Mouse (Mus musculus) heart, embryonic 15.5 days (tissue): ENCODE data around the gene Krtap11-1. TPM values are rescaled to one million over a fixed set of nuclear protein-coding genes. Genes with fewer than 3 reads are reported as not detected.

Experiments used
- ATAC-seq: fragments of 200-750 bp; cut with Nextera tagmentation; replicated peaks from 2 replicates; pipeline ENCODE4 v1.8.0; 2017; ENCODE audit warnings: low read depth, moderate TSS enrichment; ENCODE audit not compliant: insufficient number of reproducible peaks, insufficient read depth, low FRiP score
- H3K27ac ChIP-seq: fragments of 300-500 bp; sonication (generic); 2 replicates; pipeline ENCODE4 v1.5.1; 2015; ENCODE audit warnings: mild to moderate bottlenecking, inconsistent platforms
- H3K27me3 ChIP-seq: fragments of 300-500 bp; sonication (generic); 2 replicates; pipeline ENCODE4 v1.6.1; 2015; ENCODE audit warnings: inconsistent platforms
- H3K36me3 ChIP-seq: fragments of 300-500 bp; sonication (generic); 2 replicates; pipeline ENCODE4 v1.6.1; 2015; ENCODE audit warnings: mild to moderate bottlenecking, inconsistent platforms
- H3K4me1 ChIP-seq: fragments of 300-500 bp; sonication (generic); replicated peaks from 2 replicates; pipeline ENCODE4 v1.6.1; 2015; ENCODE audit warnings: inconsistent platforms
- H3K4me2 ChIP-seq: fragments of 300-500 bp; sonication (generic); 2 replicates; pipeline ENCODE4 v1.6.1; 2015; ENCODE audit warnings: inconsistent platforms, mild to moderate bottlenecking, moderate library complexity
- H3K4me3 ChIP-seq: fragments of 300-500 bp; sonication (generic); 2 replicates; pipeline ENCODE4 v1.5.1; 2015; ENCODE audit warnings: mild to moderate bottlenecking, inconsistent platforms
- H3K9ac ChIP-seq: fragments of 300-500 bp; sonication (generic); 2 replicates; pipeline ENCODE4 v1.6.1; 2015; ENCODE audit warnings: mild to moderate bottlenecking, inconsistent platforms
- H3K9me3 ChIP-seq: fragments of 300-500 bp; sonication (generic); replicated peaks from 2 replicates; pipeline ENCODE4 v1.6.1; 2016; ENCODE audit warnings: inconsistent platforms
- WGBS: fragments of 180-500 bp; shearing (Covaris S2); methylation state at CpG from one replicate; pipeline ENCODE4 v1.1.7; 2015; ENCODE audit warnings: mixed read lengths; 5-methylcytosine and 5-hydroxymethylcytosine counted together
- polyA plus RNA-seq: library from polyadenylated mRNA; unstranded; fragments of >200 nt; fragmentation: Nextera tagmentation; extraction: Ambion mirVana; gene quantifications from 2 replicates; pipeline ENCODE4 v1.2.1, GENCODE M21; 2015

Krtap11-1 gene
- polyA plus RNA-seq, 1 experiment from 2014 or later = not detected

DNA sequence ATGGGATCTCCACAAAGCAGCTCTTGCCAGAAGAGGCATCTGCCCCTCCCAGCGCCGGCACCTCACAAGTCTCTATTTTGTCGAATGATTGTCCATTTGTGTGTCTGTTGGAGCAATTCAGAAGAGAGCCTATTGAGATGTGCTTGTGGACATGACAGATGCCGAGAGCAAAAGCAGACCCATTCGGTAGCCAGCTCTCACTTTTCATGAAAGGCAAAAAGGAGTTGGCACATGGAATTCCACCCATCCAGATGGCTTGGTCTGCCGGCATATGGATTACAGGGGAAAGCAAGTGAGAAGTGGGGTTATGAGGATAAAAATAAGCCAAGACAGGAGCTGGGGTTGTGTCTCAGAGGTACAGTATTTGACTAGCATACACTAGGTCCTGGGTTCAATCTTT lies 1.8 kb downstream of the Krtap11-1 start:
- no peaks in the 10 kb centered on the region for H3K36me3 ChIP-seq
- no peak overlapping the region for H3K27ac ChIP-seq
- H3K9ac ChIP-seq = no peak overlapping the region
- H3K27me3 ChIP-seq = no peaks in the 10 kb centered on the region
- ATAC-seq = no peak
- no peak overlapping the region for H3K4me3 ChIP-seq
- H3K4me2 ChIP-seq = no peak overlapping the region
- 70% methylated on average over 6 of the region's 6 CpGs for WGBS
- no peaks in the 10 kb centered on the region for H3K9me3 ChIP-seq
- H3K4me1 ChIP-seq = peaks cover 4% of the 10 kb centered on the region; the same call in 1 of the 2 replicates

DNA sequence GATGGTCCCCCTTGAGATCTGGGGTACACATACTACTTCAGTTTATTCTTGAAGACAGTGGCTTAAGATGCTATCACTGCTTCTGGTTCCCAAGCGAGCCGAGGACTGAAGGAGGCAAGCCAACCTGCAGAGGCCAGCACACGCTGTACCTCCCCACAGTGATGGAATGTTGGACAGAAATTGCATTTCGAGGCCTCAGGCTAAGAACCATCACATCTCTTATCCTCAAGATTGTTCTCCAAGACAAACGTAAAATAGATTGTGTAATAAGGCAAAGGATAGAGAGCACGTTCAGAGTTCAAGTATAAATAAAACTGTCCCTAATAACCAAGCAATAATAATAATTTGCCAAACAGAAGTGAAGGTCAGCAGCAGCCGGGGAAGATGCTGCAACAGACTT lies 2.8 kb downstream of the Krtap11-1 start:
- no peak overlapping the region for H3K27ac ChIP-seq
- no peaks in the 10 kb centered on the region for H3K9me3 ChIP-seq
- peaks cover 4% of the 10 kb centered on the region; the same call in 1 of the 2 replicates for H3K4me1 ChIP-seq
- no peak overlapping the region for H3K4me2 ChIP-seq
- no peaks in the 10 kb centered on the region for H3K36me3 ChIP-seq
- WGBS = 54% methylated on average over 7 of the region's 7 CpGs
- ATAC-seq = no peak
- no peak overlapping the region for H3K9ac ChIP-seq
- no peaks in the 10 kb centered on the region for H3K27me3 ChIP-seq
- H3K4me3 ChIP-seq = no peak overlapping the region

DNA sequence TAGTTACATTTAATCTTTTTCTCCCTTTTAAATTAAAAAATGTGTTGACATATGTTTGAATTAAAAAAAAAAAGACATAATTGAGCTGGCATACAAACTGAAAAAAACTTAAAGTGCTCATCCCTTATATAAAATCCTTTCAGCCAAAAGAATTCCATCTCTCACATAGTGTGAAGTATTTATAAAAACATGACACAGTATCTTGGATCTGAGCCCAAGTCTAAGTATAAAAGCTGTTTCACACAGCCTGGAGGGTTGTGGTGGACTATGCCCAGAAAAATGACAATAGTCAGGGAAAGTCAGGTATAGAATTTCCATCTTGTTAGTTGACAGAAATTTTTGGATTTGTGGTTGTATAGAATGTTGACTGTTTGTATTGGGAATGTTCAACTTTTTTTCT lies 20.7 kb downstream of the Krtap11-1 start:
- H3K4me3 ChIP-seq = no peak overlapping the region
- H3K27me3 ChIP-seq = no peaks in the 10 kb centered on the region
- no peaks in the 10 kb centered on the region for H3K36me3 ChIP-seq
- no peak for ATAC-seq
- no peak overlapping the region for H3K27ac ChIP-seq
- no peak overlapping the region for H3K9ac ChIP-seq
- no peaks in the 10 kb centered on the region for H3K4me1 ChIP-seq
- H3K4me2 ChIP-seq = no peak overlapping the region
- no peaks in the 10 kb centered on the region for H3K9me3 ChIP-seq

DNA sequence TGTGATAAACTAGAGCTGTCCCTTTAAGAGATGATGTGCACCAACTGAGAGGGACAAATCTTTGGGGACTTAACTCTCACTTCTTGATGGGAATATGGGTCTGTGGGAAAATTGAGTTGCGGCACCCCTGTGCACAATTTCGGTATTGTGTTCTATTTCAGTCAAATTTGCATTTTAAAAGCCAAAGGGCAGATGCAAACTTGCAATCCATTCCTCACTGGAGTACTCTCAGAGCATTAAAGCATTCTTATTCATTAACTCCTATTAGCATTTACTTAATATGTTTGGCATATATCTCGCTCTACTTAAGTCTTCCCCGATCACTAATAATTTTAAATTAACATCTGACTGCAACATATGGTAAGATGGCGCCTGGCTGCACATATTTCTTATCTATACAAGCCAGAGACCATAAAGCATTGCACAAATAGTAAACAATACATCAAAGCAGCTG lies 32.9 kb downstream of the Krtap11-1 start:
- no peak overlapping the region for H3K27ac ChIP-seq
- H3K4me1 ChIP-seq = no peaks in the 10 kb centered on the region
- no peaks in the 10 kb centered on the region for H3K36me3 ChIP-seq
- no peak overlapping the region for H3K4me3 ChIP-seq
- no peak for ATAC-seq
- H3K27me3 ChIP-seq = no peaks in the 10 kb centered on the region
- no peaks in the 10 kb centered on the region for H3K9me3 ChIP-seq
- no peak overlapping the region for H3K4me2 ChIP-seq
- no peak overlapping the region for H3K9ac ChIP-seq
- WGBS = 77% methylated on average over 5 of the region's 5 CpGs

DNA sequence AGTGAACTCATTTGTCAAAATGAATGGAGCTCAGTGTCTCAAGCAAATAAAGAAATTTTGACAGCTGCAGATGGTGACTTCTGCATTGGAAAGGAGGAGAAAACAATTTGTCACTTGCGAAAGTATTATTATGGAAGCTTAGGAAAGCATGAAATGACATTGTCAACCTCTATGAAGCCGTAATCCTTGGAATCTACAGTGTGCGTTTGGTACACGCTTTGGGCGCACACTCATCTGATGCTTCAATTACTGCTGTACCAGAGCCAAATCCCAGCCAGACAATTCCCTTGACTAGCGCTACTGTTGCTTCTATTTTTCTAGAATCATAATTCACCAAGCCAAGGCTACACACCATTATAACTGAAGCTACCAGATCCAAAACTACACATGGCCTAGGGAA lies 33.6 kb downstream of the Krtap11-1 start:
- Histone ChIP-seq H3K9me3 (no peaks in the 10 kb centered on the region), H3K9ac (no peak overlapping the region), H3K4me3 (no peak overlapping the region), H3K4me2 (no peak overlapping the region), H3K36me3 (no peaks in the 10 kb centered on the region), H3K4me1 (no peaks in the 10 kb centered on the region), H3K27ac (no peak overlapping the region), H3K27me3 (no peaks in the 10 kb centered on the region)
- ATAC-seq = no peak
- 89% methylated on average over 6 of the region's 6 CpGs for WGBS

DNA sequence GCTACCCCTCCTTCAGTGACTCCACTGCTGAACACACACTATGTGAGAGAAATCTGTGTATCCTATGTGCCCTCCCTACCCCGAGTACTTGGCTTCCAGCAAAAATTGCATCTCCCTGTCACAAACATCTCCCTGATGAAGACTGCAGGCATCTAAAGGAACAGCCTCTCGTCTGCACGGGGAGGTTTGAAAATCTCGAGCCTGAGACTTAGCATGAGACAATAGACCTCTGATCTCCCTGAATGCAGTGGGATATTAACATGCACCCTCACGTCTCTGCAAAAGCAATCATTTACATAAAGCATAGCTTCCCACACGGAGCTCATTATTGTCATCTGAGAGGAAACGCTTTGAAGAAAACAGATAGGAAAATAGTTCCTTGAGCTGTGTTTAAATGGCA lies 40.4 kb downstream of the Krtap11-1 start:
- Histone ChIP-seq H3K4me2 (no peak overlapping the region), H3K9me3 (no peaks in the 10 kb centered on the region), H3K27ac (no peak overlapping the region), H3K27me3 (no peaks in the 10 kb centered on the region), H3K36me3 (no peaks in the 10 kb centered on the region), H3K4me3 (no peak overlapping the region), H3K9ac (no peak overlapping the region), H3K4me1 (no peaks in the 10 kb centered on the region)
- ATAC-seq = no peak
- WGBS = 53% methylated on average over 7 of the region's 7 CpGs

DNA sequence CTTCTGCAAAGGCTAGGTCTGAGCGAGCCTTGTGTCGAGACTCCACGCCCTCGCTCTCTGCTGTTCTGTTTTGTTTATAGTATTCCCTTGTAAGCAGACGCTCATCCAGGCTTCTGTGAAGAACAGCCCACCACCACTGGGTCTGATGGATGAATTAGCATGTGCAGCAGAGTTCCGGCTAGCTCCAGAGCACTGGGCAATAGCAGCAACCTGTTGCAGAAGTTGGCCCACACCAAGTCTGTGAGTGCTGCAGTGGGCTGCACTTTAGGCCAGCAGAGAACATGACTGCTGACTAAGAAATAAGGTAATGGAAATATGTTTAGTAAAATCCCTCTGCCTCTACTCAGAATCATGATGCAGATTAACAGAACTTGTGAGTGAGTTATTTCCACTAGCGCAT lies 41.1 kb downstream of the Krtap11-1 start:
- WGBS = 71% methylated on average over 7 of the region's 7 CpGs
- Histone ChIP-seq H3K27me3 (no peaks in the 10 kb centered on the region), H3K27ac (no peak overlapping the region), H3K9me3 (no peaks in the 10 kb centered on the region), H3K4me1 (no peaks in the 10 kb centered on the region), H3K4me2 (no peak overlapping the region), H3K36me3 (no peaks in the 10 kb centered on the region), H3K9ac (no peak overlapping the region), H3K4me3 (no peak overlapping the region)
- no peak for ATAC-seq

DNA sequence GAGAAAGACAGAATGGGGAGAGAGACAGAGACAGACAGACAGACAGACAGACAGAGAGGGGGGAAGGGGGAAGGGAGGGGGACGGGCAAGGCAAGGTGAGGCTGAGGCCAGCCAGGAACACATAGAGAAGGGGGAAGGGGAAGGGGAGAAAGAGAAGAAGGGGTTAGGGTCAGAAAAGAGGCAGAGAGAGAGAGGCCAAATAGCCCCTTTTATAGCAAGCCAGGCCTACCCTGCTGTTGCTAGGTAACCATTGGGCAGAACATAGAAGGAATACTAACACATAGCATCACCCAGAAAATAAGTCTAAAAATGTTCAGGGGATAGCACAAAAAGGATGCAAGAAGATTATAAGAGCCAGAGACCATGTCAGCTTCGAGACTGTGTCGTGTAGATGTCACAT lies 42.6 kb downstream of the Krtap11-1 start:
- no peak overlapping the region for H3K4me3 ChIP-seq
- no peaks in the 10 kb centered on the region for H3K36me3 ChIP-seq
- no peaks in the 10 kb centered on the region for H3K9me3 ChIP-seq
- no peak overlapping the region for H3K4me2 ChIP-seq
- no peak for ATAC-seq
- 83% methylated on average over 3 of the region's 3 CpGs for WGBS
- no peaks in the 10 kb centered on the region for H3K27me3 ChIP-seq
- H3K9ac ChIP-seq = no peak overlapping the region
- H3K27ac ChIP-seq = no peak overlapping the region
- H3K4me1 ChIP-seq = no peaks in the 10 kb centered on the region

DNA sequence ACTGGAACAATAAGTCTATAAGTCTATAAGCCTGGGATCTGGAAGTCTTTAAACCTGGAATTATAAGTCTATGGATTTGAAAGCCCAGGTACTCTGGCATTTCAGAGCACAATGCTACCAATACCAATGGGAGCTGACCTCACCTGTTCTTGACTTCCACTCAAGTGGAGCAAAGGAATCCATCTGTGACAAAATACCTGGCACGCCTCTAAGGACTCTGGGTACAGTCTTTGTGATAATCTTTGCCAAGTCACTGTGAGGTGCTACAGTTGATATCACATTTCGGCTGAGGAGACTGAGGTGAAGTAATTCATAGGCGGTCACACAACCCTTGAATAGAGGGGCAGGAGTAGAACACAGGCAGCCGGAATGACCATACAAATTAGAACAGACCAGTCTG lies 50.0 kb downstream of the Krtap11-1 start:
- Histone ChIP-seq H3K4me3 (no peak overlapping the region), H3K9me3 (no peaks in the 10 kb centered on the region), H3K27ac (no peak overlapping the region), H3K4me1 (peaks cover 3% of the 10 kb centered on the region; the same call in 1 of the 2 replicates), H3K4me2 (no peak overlapping the region), H3K36me3 (no peaks in the 10 kb centered on the region), H3K27me3 (no peaks in the 10 kb centered on the region), H3K9ac (no peak overlapping the region)
- no peak for ATAC-seq
- WGBS = 84% methylated on average over 4 of the region's 4 CpGs

DNA sequence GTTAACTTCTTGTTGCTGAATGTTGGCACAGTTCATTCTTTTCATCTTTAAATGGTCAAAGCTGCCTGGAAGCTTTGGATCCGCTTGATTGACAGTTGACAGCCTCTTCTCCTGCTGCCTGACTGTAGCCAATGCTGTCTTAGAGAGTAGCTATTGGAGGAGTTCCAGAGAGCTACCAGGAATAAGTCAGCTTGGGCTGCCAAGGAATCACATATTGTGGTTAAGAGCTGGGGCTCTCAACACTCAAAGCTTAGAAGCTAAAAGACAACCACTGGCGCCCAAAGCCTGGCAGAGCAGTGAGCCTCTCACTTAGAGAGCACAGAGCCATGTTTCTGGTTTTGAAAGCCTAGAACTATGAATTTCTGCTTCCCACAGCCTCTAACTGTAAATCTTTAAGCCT lies 50.4 kb downstream of the Krtap11-1 start:
- Histone ChIP-seq H3K9ac (no peak overlapping the region), H3K27me3 (no peaks in the 10 kb centered on the region), H3K9me3 (no peaks in the 10 kb centered on the region), H3K27ac (no peak overlapping the region), H3K4me2 (no peak overlapping the region), H3K4me1 (peaks cover 3% of the 10 kb centered on the region; the same call in 1 of the 2 replicates), H3K36me3 (no peaks in the 10 kb centered on the region), H3K4me3 (no peak overlapping the region)
- WGBS = 66% methylated on average over 2 of the region's 2 CpGs
- ATAC-seq = no peak
